Mouse (Mus musculus) stomach, embryonic 14.5 days (tissue): ENCODE measurements at regions not wholly inside any gene's neighbourhood (a gene's known extent, or its start where the extent isn't known, plus 50 kb on each side); places are given as distances from the start of the nearest gene placed in this dataset. TPM values are rescaled to one million over a fixed set of nuclear protein-coding genes. Genes with fewer than 3 reads are reported as not detected.

Source experiments
- microRNA-seq: library from miRNA; unstranded; fragments of <30 nt; microRNA quantifications from one replicate; pipeline ENCODE4, GENCODE M21; 2016

Small RNA genes in the stretch of these regions (microRNA-seq; reads per million reads assigned to microRNA genes)
- not detected for gene Gm44338
